Mouse (Mus musculus) liver, adult 2 months (tissue): ENCODE measurements around the gene Alg14.

Source experiments
- CTCF ChIP-seq: fragments of 200-500 bp; IDR thresholded peaks from 2 replicates; pipeline ENCODE4 v1.5.1; 2011; ENCODE audit warnings: low read depth, low read length, control low read depth
- POLR2A ChIP-seq: fragments of 200-500 bp; IDR thresholded peaks from 2 replicates; pipeline ENCODE4 v1.6.1; 2011; ENCODE audit warnings: low read length, control low read depth; ENCODE audit not compliant: insufficient read depth; ENCODE audit errors: extremely low read depth

- TF ChIP-seq POLR2A, result no peak
- TF ChIP-seq CTCF, result no peak
Observed at GRCm38 (mm10) chr3:121387471-121388009, 96.0 kb downstream of the Alg14 start.
